Mouse (Mus musculus) right cerebral cortex, postnatal 25 days (tissue): ENCODE measurements around the gene Trio.
A peak's percentile ranks its signal among the peaks of the same experiment; 100 is the strongest.

Experiments
- DNase-seq: peaks from one replicate; pipeline ENCODE4 v3.0.0; 2022

The Trio gene

GRCm38 (mm10) chr15:28035601-28036000, 10.0 kb upstream of the Trio start:
- DNase-seq, result no peak

GRCm38 (mm10) chr15:28034636-28035035, 9.0 kb upstream of the Trio start:
- no peak for DNase-seq

GRCm38 (mm10) chr15:28029371-28029770, 3.7 kb upstream of the Trio start:
- DNase-seq, result no peak

- no peak for DNase-seq
These were observed 2.9 kb upstream of the Trio start for GRCm38 (mm10) chr15:28028542-28028941.

- DNase-seq, result no peak
These were observed 476 bp upstream of the Trio start for GRCm38 (mm10) chr15:28026167-28026481.

GRCm38 (mm10) chr15:28024965-28025338, 696 bp downstream of the Trio start:
- DNase-seq, result peak; percentile 69

- DNase-seq, result peak; percentile 73
These were observed 1.4 kb downstream of the Trio start for GRCm38 (mm10) chr15:28024031-28024964.

GRCm38 (mm10) chr15:28021591-28022209, 3.9 kb downstream of the Trio start:
- DNase-seq, result no peak

- no peak for DNase-seq
These were observed 6.1 kb downstream of the Trio start for GRCm38 (mm10) chr15:28019393-28020070.

GRCm38 (mm10) chr15:28007516-28007915, 18.1 kb downstream of the Trio start:
- DNase-seq, result no peak

- DNase-seq, result no peak
These were observed 21.4 kb downstream of the Trio start for GRCm38 (mm10) chr15:28004192-28004767.

- DNase-seq, result no peak
These were observed 23.1 kb downstream of the Trio start for GRCm38 (mm10) chr15:28002515-28002914.

- no peak for DNase-seq
These were observed 24.3 kb downstream of the Trio start for GRCm38 (mm10) chr15:28001299-28001698.

- DNase-seq, result no peak
These were observed 26.9 kb downstream of the Trio start for GRCm38 (mm10) chr15:27998621-27999359.

- DNase-seq, result no peak
These were observed 27.7 kb downstream of the Trio start for GRCm38 (mm10) chr15:27997917-27998316.

GRCm38 (mm10) chr15:27997391-27997841, 28.2 kb downstream of the Trio start:
- no peak for DNase-seq

- no peak for DNase-seq
These were observed 28.9 kb downstream of the Trio start for GRCm38 (mm10) chr15:27996750-27997149.

- DNase-seq, result no peak
These were observed 30.2 kb downstream of the Trio start for GRCm38 (mm10) chr15:27995421-27995820.

GRCm38 (mm10) chr15:27994870-27995269, 30.8 kb downstream of the Trio start:
- DNase-seq, result no peak

GRCm38 (mm10) chr15:27993528-27993927, 32.1 kb downstream of the Trio start:
- DNase-seq, result no peak

GRCm38 (mm10) chr15:27992596-27992995, 33.1 kb downstream of the Trio start:
- DNase-seq, result no peak

- no peak for DNase-seq
These were observed 33.6 kb downstream of the Trio start for GRCm38 (mm10) chr15:27991892-27992593.
